Mouse (Mus musculus) spleen, postnatal 14 days (tissue): ENCODE results near the gene Lgals1.

Experiments
- DNase-seq, 2 experiments: peaks; one replicate each; pipeline ENCODE4 v3.0.0; 2021 to 2022; ENCODE audit warnings: low spot score in 2 of 2

Gene Lgals1

GRCm38 (mm10) chr15:78908982-78909381 lies 17.5 kb upstream of the Lgals1 start:
- no peak for DNase-seq

- no peak for DNase-seq
These were observed 14.5 kb upstream of the Lgals1 start for GRCm38 (mm10) chr15:78912040-78912439.

GRCm38 (mm10) chr15:78913632-78914090 lies 12.9 kb upstream of the Lgals1 start, which contains the start of gene Pdxp:
Gene Pdxp (plus strand): TSS chr15:78913919.
- peak; percentile 86 to 88 for DNase-seq

- DNase-seq = no peak
These were observed 12.3 kb upstream of the Lgals1 start for GRCm38 (mm10) chr15:78914091-78914822.

- no peak for DNase-seq
These were observed 11.5 kb upstream of the Lgals1 start for GRCm38 (mm10) chr15:78914823-78915659.

- DNase-seq = peak in 1 of 2 experiments; percentile 61
These were observed 10.9 kb upstream of the Lgals1 start for GRCm38 (mm10) chr15:78915660-78916017.

- no peak for DNase-seq
These were observed 10.3 kb upstream of the Lgals1 start for GRCm38 (mm10) chr15:78916052-78916826.

GRCm38 (mm10) chr15:78918126-78918525 lies 8.4 kb upstream of the Lgals1 start:
- DNase-seq = no peak

GRCm38 (mm10) chr15:78919914-78920313 lies 6.6 kb upstream of the Lgals1 start:
- no peak for DNase-seq

- DNase-seq = peak in 1 of 2 experiments; percentile 45
These were observed 3.8 kb upstream of the Lgals1 start for GRCm38 (mm10) chr15:78922700-78923099.

- DNase-seq = peak; percentile 41 to 44
These were observed 2.9 kb upstream of the Lgals1 start for GRCm38 (mm10) chr15:78923585-78923984.

GRCm38 (mm10) chr15:78925129-78925528 lies 1.4 kb upstream of the Lgals1 start:
- no peak for DNase-seq

GRCm38 (mm10) chr15:78927021-78927787 lies 679 bp downstream of the Lgals1 start:
- DNase-seq = no peak

GRCm38 (mm10) chr15:78927788-78928457 lies 1.4 kb downstream of the Lgals1 start:
- peak; percentile 53 to 63 for DNase-seq

GRCm38 (mm10) chr15:78928539-78928938 lies 2.0 kb downstream of the Lgals1 start:
- no peak for DNase-seq

GRCm38 (mm10) chr15:78930192-78930706 lies 3.7 kb downstream of the Lgals1 start:
- DNase-seq = no peak

GRCm38 (mm10) chr15:78930801-78931426 lies 4.4 kb downstream of the Lgals1 start:
- DNase-seq = no peak

- peak in 1 of 2 experiments; percentile 58 for DNase-seq
These were observed 5.1 kb downstream of the Lgals1 start for GRCm38 (mm10) chr15:78931577-78931976.

GRCm38 (mm10) chr15:78934784-78935320 lies 8.3 kb downstream of the Lgals1 start, which contains the start of gene Nol12:
Gene Nol12 (plus strand): TSS chr15:78934933.
- peak; percentile 63 to 77 for DNase-seq
